17 mouse cellular contexts compared by ENCODE assay signal in the genomic region with DNA sequence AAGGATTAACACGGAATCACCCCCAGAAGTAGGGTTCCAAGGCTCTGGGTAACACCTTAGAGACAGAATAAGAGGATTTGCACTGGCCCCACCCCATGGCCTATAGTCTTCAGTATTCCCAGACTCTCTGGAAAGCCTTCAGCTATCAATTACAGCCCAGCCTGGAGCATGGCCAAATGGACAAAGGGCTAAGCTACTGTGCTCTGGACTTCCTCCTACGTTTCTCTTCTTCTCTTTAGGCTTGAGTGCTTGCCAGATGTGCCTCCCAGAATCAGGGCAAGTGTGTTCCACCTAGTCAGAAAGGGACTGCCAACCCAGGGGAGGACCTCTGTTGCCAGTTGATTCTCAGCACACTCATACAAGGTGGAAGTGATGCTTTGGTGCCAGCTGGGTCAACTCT. TPM values are rescaled to one million over a fixed set of nuclear protein-coding genes. Genes with fewer than 3 reads are reported as not detected.
DNase-seq lines count a peak whose midpoint lies in the region; ATAC-seq and TF ChIP-seq lines count a peak whose summit lies in the region.
"Had no signal": no experiment of that assay in that cellular context is flagged by ENCODE, and none has a peak within 500 bp of the region (broad histone marks: within the 10 kb centered on the region; RNA-seq: fewer than 3 reads in every experiment).

No protein-coding gene starts in this region.

- no peak overlapping the region for H3K27ac ChIP-seq in kidney, embryonic 14.5 days (ENCODE audit: low read depth, low read length)
- peak overlapping the region; percentile 77 for H3K27ac ChIP-seq in intestine, postnatal 0 days (ENCODE audit: low read depth, low read length)
- no peak overlapping the region for H3K27ac ChIP-seq in midbrain, embryonic 13.5 days
- H3K27ac ChIP-seq: forebrain, embryonic 10.5 days; hindbrain, embryonic 14.5 days; liver, embryonic 14.5 days; neural tube, embryonic 15.5 days had no signal

- peak; percentile 67 for DNase-seq in kidney, adult 18-20 months
- DNase-seq in adipocyte (ENCODE audit: low spot score): peak; percentile 95
- DNase-seq in kidney, postnatal 4 days: peak; percentile 36 to 58
- no peak for DNase-seq in frontal cortex, postnatal 14 days (ENCODE audit: low spot score in 2 of 2)
- DNase-seq: cerebellum, adult 18-20 months; cerebellum, postnatal 25 days; forebrain, postnatal 0 days; heart, postnatal 36 days; midbrain, embryonic 14.5 days; thymus, postnatal 25 days had no signal

- H3K4me3 ChIP-seq in kidney, embryonic 14.5 days (ENCODE audit: low read length): no peak overlapping the region
- no peak overlapping the region for H3K4me3 ChIP-seq in intestine, postnatal 0 days (ENCODE audit: low read depth, low read length)
- H3K4me3 ChIP-seq in midbrain, embryonic 13.5 days (replicated peaks): no peak overlapping the region
- H3K4me3 ChIP-seq: forebrain, embryonic 10.5 days; neural tube, embryonic 15.5 days had no signal

- no peak overlapping the region for H3K9ac ChIP-seq in kidney, embryonic 14.5 days (ENCODE audit: low read depth, low read length)
- H3K9ac ChIP-seq in intestine, postnatal 0 days (ENCODE audit: low read depth, low read length): no peak overlapping the region
- H3K9ac ChIP-seq in midbrain, embryonic 13.5 days (replicated peaks): no peak overlapping the region
- H3K9ac ChIP-seq: forebrain, postnatal 0 days; hindbrain, embryonic 14.5 days; liver, embryonic 14.5 days; neural tube, embryonic 15.5 days had no signal

- no peaks in the 10 kb centered on the region for H3K9me3 ChIP-seq in kidney, embryonic 14.5 days (ENCODE audit: control insufficient read depth, low read length)
- no peaks in the 10 kb centered on the region for H3K9me3 ChIP-seq in intestine, postnatal 0 days (ENCODE audit: control insufficient read depth)
- no peaks in the 10 kb centered on the region for H3K9me3 ChIP-seq in midbrain, embryonic 13.5 days
- H3K9me3 ChIP-seq: forebrain, embryonic 10.5 days; neural tube, embryonic 15.5 days had no signal

- 60% methylated on average over 2 of the region's 2 CpGs for WGBS in kidney, embryonic 14.5 days
- 38% methylated on average over 2 of the region's 2 CpGs for whole genome bisulfite sequencing in intestine, postnatal 0 days
- 38% methylated on average over 2 of the region's 2 CpGs for WGBS in midbrain, embryonic 13.5 days

- H3K36me3 ChIP-seq in kidney, embryonic 14.5 days (ENCODE audit: control insufficient read depth, insufficient read depth, low read length): no peaks in the 10 kb centered on the region
- H3K36me3 ChIP-seq in intestine, postnatal 0 days (ENCODE audit: control insufficient read depth, insufficient read depth): no peaks in the 10 kb centered on the region
- no peaks in the 10 kb centered on the region for H3K36me3 ChIP-seq in midbrain, embryonic 13.5 days
- H3K36me3 ChIP-seq: forebrain, embryonic 10.5 days; neural tube, embryonic 15.5 days had no signal

- no peak overlapping the region for H3K4me2 ChIP-seq in kidney, embryonic 14.5 days (replicated peaks; ENCODE audit: low read depth, low read length)
- no peak overlapping the region for H3K4me2 ChIP-seq in intestine, postnatal 0 days (replicated peaks; ENCODE audit: low read depth)
- H3K4me2 ChIP-seq in midbrain, embryonic 13.5 days (replicated peaks): no peak overlapping the region
- H3K4me2 ChIP-seq: hindbrain, embryonic 14.5 days; neural tube, embryonic 15.5 days had no signal

- no peak for TF ChIP-seq CTCF in intestine, postnatal 0 days (IDR thresholded peaks at IDR 0.05; ENCODE audit: low read depth)

- H3K4me1 ChIP-seq in kidney, embryonic 14.5 days (ENCODE audit: control insufficient read depth, insufficient read depth, low read length): no peaks in the 10 kb centered on the region
- H3K4me1 ChIP-seq in intestine, postnatal 0 days (replicated peaks; ENCODE audit: control insufficient read depth, insufficient read depth, low read length): no peaks in the 10 kb centered on the region
- no peaks in the 10 kb centered on the region for H3K4me1 ChIP-seq in midbrain, embryonic 13.5 days (replicated peaks)
- H3K4me1 ChIP-seq: forebrain, embryonic 10.5 days; neural tube, embryonic 15.5 days had no signal

- no peaks in the 10 kb centered on the region for H3K27me3 ChIP-seq in kidney, embryonic 14.5 days (ENCODE audit: control insufficient read depth, insufficient read depth, low read length)
- H3K27me3 ChIP-seq in intestine, postnatal 0 days (replicated peaks; ENCODE audit: control insufficient read depth, insufficient read depth, low read length): no peaks in the 10 kb centered on the region
- H3K27me3 ChIP-seq in midbrain, embryonic 13.5 days: no peaks in the 10 kb centered on the region
- H3K27me3 ChIP-seq: neural tube, embryonic 15.5 days had no signal

- ATAC-seq in kidney, embryonic 14.5 days (ENCODE audit: low FRiP score, low TSS enrichment): no peak
- peak; percentile 21; the same call in 1 of the 2 replicates for ATAC-seq in intestine, postnatal 0 days
- no peak for ATAC-seq in midbrain, embryonic 13.5 days
- ATAC-seq: forebrain, postnatal 0 days had no signal

RNA-seq across cellular contexts. Expression of gene Slc25a5, which starts 29.6 kb away (rescaled TPM):
- 838 and 851 TPM in 2 replicates for polyA plus RNA-seq in kidney, embryonic 14.5 days (2014; fragmentation: Nextera tagmentation; extraction: Ambion mirVana)
- 1,696 and 1,837 TPM in 2 replicates for polyA plus RNA-seq in intestine, postnatal 0 days (2015; fragmentation: Nextera tagmentation; extraction: Ambion mirVana)
- polyA plus RNA-seq in midbrain, embryonic 13.5 days (2015; fragmentation: Nextera tagmentation; extraction: Ambion mirVana): 594 and 615 TPM in 2 replicates

RNA-seq across cellular contexts. Expression of gene Ube2a, which starts 48.7 kb away (rescaled TPM):
- polyA plus RNA-seq in kidney, embryonic 14.5 days (2014; fragmentation: Nextera tagmentation; extraction: Ambion mirVana): 114 and 127 TPM in 2 replicates
- 153 and 168 TPM in 2 replicates for polyA plus RNA-seq in intestine, postnatal 0 days (2015; fragmentation: Nextera tagmentation; extraction: Ambion mirVana)
- 117 and 121 TPM in 2 replicates for polyA plus RNA-seq in midbrain, embryonic 13.5 days (2015; fragmentation: Nextera tagmentation; extraction: Ambion mirVana)

RNA-seq across cellular contexts. Expression of gene C330007P06Rik, which starts 48.9 kb away (rescaled TPM):
- 24.7 and 38.1 TPM in 2 replicates for polyA plus RNA-seq in kidney, embryonic 14.5 days (2014; fragmentation: Nextera tagmentation; extraction: Ambion mirVana)
- 17.8 and 18.1 TPM in 2 replicates for polyA plus RNA-seq in intestine, postnatal 0 days (2015; fragmentation: Nextera tagmentation; extraction: Ambion mirVana)
- 18.9 and 21.6 TPM in 2 replicates for polyA plus RNA-seq in midbrain, embryonic 13.5 days (2015; fragmentation: Nextera tagmentation; extraction: Ambion mirVana)

Comparison
In these comparisons a context has a peak if more than half of its experiments do, and no peak if none do; other contexts are left out.
1. DNase-seq: peak in kidney, adult 18-20 months (single experiment), adipocyte (single experiment) and kidney, postnatal 4 days (2 of 2); none in frontal cortex, postnatal 14 days (0 of 2).